Mouse (Mus musculus) limb, embryonic 12.5 days (tissue): ENCODE measurements around the gene Pknox2. TPM values are rescaled to one million over a fixed set of nuclear protein-coding genes. Genes with fewer than 3 reads are reported as not detected.

Experiments used
- ATAC-seq: fragments of 200-750 bp; cut with Nextera tagmentation; 2 replicates; pipeline ENCODE4 v1.8.0; 2017; ENCODE audit warnings: low read depth, moderate TSS enrichment; ENCODE audit not compliant: insufficient number of reproducible peaks, insufficient read depth, low FRiP score, low TSS enrichment
- H3K27ac ChIP-seq: fragments of 300-500 bp; sonication (generic); 2 replicates; pipeline ENCODE4 v1.5.1; 2016; ENCODE audit warnings: mild to moderate bottlenecking, moderate library complexity
- H3K27me3 ChIP-seq: fragments of 300-500 bp; sonication (generic); 2 replicates; pipeline ENCODE4 v1.6.1; 2016; ENCODE audit warnings: mild to moderate bottlenecking, moderate library complexity
- H3K36me3 ChIP-seq: fragments of 300-500 bp; sonication (generic); 2 replicates; pipeline ENCODE4 v1.6.1; 2016; ENCODE audit warnings: mild to moderate bottlenecking, moderate library complexity
- H3K4me1 ChIP-seq: fragments of 300-500 bp; sonication (generic); replicated peaks from 2 replicates; pipeline ENCODE4 v1.6.1; 2016
- H3K4me2 ChIP-seq: fragments of 300-500 bp; sonication (generic); 2 replicates; pipeline ENCODE4 v1.6.1; 2016; ENCODE audit warnings: mild to moderate bottlenecking, moderate library complexity
- H3K4me3 ChIP-seq: fragments of 300-500 bp; sonication (generic); replicated peaks from 2 replicates; pipeline ENCODE4 v1.5.1; 2016; ENCODE audit warnings: mild to moderate bottlenecking
- H3K9ac ChIP-seq: fragments of 300-500 bp; sonication (generic); replicated peaks from 2 replicates; pipeline ENCODE4 v1.6.1; 2016; ENCODE audit warnings: mild to moderate bottlenecking, moderate library complexity
- H3K9me3 ChIP-seq: fragments of 300-500 bp; sonication (generic); 2 replicates; pipeline ENCODE4 v1.6.1; 2016; ENCODE audit warnings: mild to moderate bottlenecking, moderate library complexity
- WGBS: fragments of 180-500 bp; shearing (Covaris S2); methylation state at CpG from one replicate; pipeline ENCODE4 v1.1.7; 2016; 5-methylcytosine and 5-hydroxymethylcytosine counted together
- polyA plus RNA-seq: library from polyadenylated mRNA; unstranded; fragments of >200 nt; fragmentation: Nextera tagmentation; extraction: Ambion mirVana; gene quantifications from 2 replicates; pipeline ENCODE4 v1.2.1, GENCODE M21; 2016

Pknox2 gene
- polyA plus RNA-seq, 1 experiment from 2014 or later = 15.5 TPM

DNA sequence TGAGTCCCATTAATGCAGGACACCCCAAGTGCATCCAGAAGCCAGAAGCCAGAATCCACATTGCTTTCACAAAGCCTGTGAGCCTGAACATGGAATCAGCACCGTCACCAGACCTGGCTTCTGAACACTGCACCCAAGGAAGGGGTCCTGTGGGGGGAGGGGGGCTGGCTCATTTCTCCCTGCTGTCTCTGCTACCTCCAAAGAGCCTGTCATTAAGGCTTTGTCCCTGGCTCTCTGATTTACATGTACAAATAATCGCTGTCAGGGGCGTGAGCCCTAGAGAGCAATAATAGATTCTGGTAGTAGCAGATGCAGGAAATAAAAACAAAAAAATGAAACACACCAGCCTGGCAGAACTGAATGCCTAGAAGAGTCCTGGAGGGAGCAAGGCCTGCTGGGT lies 121.3 kb downstream of the Pknox2 start:
- peaks cover 66% of the 10 kb centered on the region for H3K27me3 ChIP-seq
- H3K4me1 ChIP-seq = peaks cover 51% of the 10 kb centered on the region
- no peak overlapping the region for H3K9ac ChIP-seq
- no peak for ATAC-seq
- 39% methylated on average over 3 of the region's 3 CpGs for WGBS
- no peak overlapping the region for H3K27ac ChIP-seq
- H3K4me2 ChIP-seq = no peak overlapping the region
- H3K4me3 ChIP-seq = no peak overlapping the region
- H3K36me3 ChIP-seq = no peaks in the 10 kb centered on the region
- no peaks in the 10 kb centered on the region for H3K9me3 ChIP-seq

DNA sequence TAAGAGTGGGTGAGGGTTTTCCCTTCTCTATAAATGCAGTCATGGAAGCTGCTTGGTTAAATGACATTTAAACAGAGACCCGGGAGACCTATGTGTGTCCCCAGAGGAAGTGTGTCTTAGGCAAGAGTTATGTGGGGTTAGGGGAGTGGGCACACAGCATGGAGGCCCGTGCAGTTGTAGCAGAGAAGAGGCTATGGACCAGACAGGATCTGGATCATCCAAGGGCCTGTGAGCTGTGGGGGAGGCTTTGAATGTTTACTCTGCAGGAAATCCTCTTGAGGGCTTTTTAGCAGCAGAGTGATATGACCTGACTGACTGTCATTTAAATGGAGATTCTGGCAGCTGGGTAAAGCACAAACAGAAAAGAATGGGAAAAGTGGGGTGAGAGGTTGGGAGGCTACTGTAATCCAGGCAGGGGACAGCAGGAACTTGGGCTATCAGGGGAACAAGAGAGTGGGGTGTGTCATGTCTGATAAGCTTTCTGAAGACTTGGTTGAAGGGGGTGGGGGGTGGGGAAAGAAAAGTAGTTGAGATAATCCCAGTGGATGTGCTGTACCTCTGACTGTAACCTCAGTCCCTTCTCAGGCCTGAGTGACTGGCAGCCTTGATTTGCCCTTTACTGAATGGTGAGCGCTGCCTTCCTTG lies 125.5 kb downstream of the Pknox2 start:
- ATAC-seq = no peak
- Histone ChIP-seq H3K4me2 (no peak overlapping the region), H3K27ac (no peak overlapping the region), H3K4me3 (no peak overlapping the region), H3K27me3 (peaks cover 90% of the 10 kb centered on the region), H3K9ac (no peak overlapping the region; the same call in 1 of the 2 replicates), H3K4me1 (peaks cover 19% of the 10 kb centered on the region), H3K36me3 (no peaks in the 10 kb centered on the region), H3K9me3 (no peaks in the 10 kb centered on the region)
- WGBS = 36% methylated on average over 3 of the region's 3 CpGs

DNA sequence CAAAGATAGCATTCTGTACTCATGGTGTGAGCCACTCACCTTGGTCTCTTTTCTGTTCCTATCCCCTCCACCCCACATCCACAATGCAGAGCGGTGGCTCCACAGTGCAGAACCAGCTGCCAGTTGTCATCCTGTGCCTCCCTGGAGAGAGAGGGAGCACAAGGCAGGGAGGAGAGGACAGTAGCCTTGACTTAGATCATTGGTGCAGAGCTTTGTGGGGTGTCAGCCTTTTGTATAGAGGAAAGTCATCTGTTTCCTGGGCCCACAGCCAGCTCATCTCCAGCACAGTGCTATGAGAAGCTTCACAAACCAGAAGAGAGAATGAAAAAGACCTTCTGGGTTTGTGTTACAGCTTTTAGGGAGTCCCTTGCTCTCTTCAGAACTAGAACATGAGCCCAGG lies 129.1 kb downstream of the Pknox2 start:
- Histone ChIP-seq H3K4me3 (no peak overlapping the region), H3K27me3 (peaks cover 87% of the 10 kb centered on the region), H3K27ac (no peak overlapping the region), H3K36me3 (no peaks in the 10 kb centered on the region), H3K9me3 (no peaks in the 10 kb centered on the region), H3K9ac (no peak overlapping the region), H3K4me1 (peaks cover 17% of the 10 kb centered on the region), H3K4me2 (no peak overlapping the region)
- ATAC-seq = no peak
- WGBS = 94% methylated on average over 1 of the region's 1 CpGs

DNA sequence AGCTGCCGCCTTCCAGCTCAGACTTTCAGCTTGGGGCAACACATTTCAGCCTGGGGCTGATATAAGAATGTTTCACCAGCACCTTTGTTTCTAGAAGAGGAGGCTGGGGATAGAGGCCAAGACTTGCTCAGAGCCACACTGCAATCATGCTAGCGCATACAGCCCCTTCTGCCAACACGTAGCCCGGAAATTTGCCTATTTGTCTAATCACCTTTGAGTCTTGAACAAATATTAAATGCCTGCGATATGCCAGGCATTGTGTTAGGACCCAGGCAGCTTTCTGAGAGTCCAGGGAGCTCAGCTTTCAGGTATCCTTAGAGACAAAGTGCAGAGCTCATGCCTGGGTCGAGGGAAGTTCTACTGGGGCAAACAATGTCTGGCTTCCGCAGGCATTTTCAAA lies 130.0 kb downstream of the Pknox2 start:
- no peak overlapping the region for H3K27ac ChIP-seq

DNA sequence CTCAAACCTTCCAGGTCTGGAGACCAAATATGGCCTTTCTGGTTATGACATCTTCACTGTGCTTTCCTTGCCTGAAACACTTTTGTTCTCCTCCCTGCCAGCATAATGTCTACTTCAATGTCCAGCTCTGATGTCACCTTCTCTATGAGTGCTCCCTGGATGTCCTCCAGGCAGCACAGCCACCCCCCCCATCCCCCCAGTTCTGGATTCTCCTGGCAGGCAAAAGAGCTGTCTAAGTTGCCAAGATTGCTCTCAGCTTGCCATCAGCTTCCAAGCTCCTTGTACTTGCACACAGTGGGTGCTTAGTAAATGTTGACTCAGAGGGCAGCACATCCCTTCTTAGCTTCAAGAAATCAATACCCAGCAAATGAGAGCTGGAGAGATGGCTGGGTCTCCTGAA lies 131.0 kb downstream of the Pknox2 start:
- H3K4me2 ChIP-seq = no peak overlapping the region
- no peak overlapping the region for H3K9ac ChIP-seq
- H3K36me3 ChIP-seq = no peaks in the 10 kb centered on the region
- no peak for ATAC-seq
- peaks cover 77% of the 10 kb centered on the region for H3K27me3 ChIP-seq
- no peaks in the 10 kb centered on the region for H3K9me3 ChIP-seq
- no peak overlapping the region for H3K27ac ChIP-seq
- H3K4me3 ChIP-seq = no peak overlapping the region
- H3K4me1 ChIP-seq = peaks cover 27% of the 10 kb centered on the region

More for the DNA sequence above, 130.0 kb downstream of the Pknox2 start:
- H3K4me3 ChIP-seq = no peak overlapping the region
- no peak overlapping the region for H3K9ac ChIP-seq
- no peaks in the 10 kb centered on the region for H3K36me3 ChIP-seq
- peaks cover 26% of the 10 kb centered on the region for H3K4me1 ChIP-seq
- WGBS = 76% methylated on average over 7 of the region's 7 CpGs
- no peak for ATAC-seq
- peaks cover 82% of the 10 kb centered on the region for H3K27me3 ChIP-seq
- H3K4me2 ChIP-seq = no peak overlapping the region
- H3K9me3 ChIP-seq = no peaks in the 10 kb centered on the region

DNA sequence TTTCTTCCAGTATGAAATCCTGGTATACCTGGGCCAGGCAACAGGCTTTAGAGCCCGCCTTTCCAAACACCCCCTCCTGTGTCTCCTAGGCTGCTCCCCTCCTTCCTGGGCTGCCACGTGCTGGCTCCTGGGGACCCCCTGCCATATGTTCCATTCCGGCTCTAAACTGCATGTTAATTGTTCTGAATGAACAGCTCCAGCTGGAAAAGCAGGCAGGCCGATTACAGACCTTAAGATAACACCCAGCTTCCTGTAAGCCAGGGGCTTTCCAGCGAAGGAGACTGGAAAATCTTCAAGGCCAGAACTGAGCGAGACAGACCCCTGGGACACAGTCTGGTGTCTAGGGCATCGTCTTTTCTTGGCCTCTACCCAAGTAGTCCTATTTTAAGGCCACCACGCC lies 133.6 kb downstream of the Pknox2 start:
- H3K4me2 ChIP-seq = no peak overlapping the region
- H3K27ac ChIP-seq = peak overlapping the region; percentile 9; the same call in 1 of the 2 replicates
- peaks cover 40% of the 10 kb centered on the region for H3K4me1 ChIP-seq
- ATAC-seq = no peak
- no peaks in the 10 kb centered on the region for H3K9me3 ChIP-seq
- no peak overlapping the region for H3K4me3 ChIP-seq
- peaks cover 53% of the 10 kb centered on the region for H3K27me3 ChIP-seq
- H3K36me3 ChIP-seq = no peaks in the 10 kb centered on the region
- no peak overlapping the region for H3K9ac ChIP-seq
- WGBS = 20% methylated on average over 8 of the region's 8 CpGs

DNA sequence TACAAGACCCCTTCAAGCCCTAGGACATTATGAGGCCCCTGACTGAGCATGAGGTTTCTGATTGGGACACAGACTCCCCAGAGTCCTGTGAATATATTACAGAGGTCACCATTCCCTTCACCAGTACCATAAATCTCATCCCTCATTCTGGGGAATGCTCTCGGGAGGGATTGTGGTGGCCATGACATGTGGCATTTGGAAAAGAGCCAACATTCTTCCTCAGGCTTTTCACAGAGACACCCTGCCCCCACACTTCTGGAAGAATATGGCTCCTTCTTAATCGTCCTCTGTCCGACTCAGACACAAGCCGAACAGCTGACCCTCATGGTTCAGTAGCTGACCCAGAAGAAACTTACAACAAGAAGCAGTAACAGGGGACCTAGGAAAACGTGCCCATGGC lies 139.1 kb downstream of the Pknox2 start:
- H3K36me3 ChIP-seq = no peaks in the 10 kb centered on the region
- no peak overlapping the region for H3K27ac ChIP-seq
- H3K4me2 ChIP-seq = no peak overlapping the region
- no peak overlapping the region for H3K9ac ChIP-seq
- no peak for ATAC-seq
- no peaks in the 10 kb centered on the region for H3K9me3 ChIP-seq
- 36% methylated on average over 5 of the region's 5 CpGs for WGBS
- peaks cover 57% of the 10 kb centered on the region for H3K4me1 ChIP-seq
- H3K4me3 ChIP-seq = no peak overlapping the region
- H3K27me3 ChIP-seq = peaks cover 41% of the 10 kb centered on the region

DNA sequence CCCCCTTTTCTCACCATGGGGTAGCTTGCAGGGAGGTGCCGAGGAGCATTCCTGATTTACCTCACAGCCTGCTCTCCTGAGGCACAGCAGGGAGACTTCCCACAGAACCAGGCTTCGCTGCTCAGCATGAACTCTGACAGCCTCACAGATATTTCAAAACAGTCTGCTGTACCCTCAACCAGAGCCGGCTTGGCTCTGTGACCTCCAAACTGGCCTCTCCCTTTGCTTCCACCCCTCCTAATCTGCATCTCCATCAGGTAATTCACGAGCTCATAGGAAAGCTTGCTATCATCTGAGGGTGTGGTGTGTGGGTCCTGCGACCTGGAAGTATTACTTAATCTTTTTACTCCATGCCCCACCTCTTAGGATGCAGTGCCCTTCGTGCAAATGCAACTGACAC lies 142.5 kb downstream of the Pknox2 start:
- H3K36me3 ChIP-seq = no peaks in the 10 kb centered on the region
- H3K27me3 ChIP-seq = peaks cover 32% of the 10 kb centered on the region
- 34% methylated on average over 6 of the region's 6 CpGs for WGBS
- H3K9ac ChIP-seq = no peak overlapping the region
- H3K4me1 ChIP-seq = peaks cover 43% of the 10 kb centered on the region
- no peak for ATAC-seq
- H3K9me3 ChIP-seq = no peaks in the 10 kb centered on the region
- H3K27ac ChIP-seq = no peak overlapping the region
- H3K4me2 ChIP-seq = no peak overlapping the region
- H3K4me3 ChIP-seq = no peak overlapping the region

DNA sequence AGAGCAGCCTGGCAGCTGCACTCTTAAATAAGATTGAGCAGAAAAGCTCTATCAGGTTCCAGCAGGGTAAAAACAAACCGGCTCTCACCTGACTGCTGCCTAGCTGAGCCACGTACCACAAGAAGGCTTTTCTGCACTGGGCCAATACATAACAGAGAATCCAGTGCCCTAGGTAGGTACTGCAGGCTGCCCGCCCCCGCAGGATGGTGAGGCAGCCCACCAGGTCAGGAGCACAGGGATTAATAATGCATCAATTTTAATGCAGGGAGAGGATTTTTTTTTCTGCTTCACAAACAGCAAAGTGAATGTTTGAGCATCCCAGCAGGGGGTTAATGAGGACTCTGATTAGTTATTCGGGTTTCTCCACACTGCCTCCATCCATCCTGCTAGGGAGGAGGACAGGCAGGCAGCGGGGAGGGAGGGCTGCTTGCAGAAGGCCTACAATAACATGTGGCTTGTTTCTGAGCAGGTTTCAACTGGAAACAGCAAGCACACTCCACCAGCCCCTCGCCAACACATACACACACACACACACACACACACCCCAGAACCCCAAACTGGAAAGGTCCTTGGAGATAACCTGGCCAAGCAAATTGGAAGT lies 145.2 kb downstream of the Pknox2 start:
- Histone ChIP-seq H3K36me3 (no peaks in the 10 kb centered on the region), H3K4me3 (no peak overlapping the region), H3K4me1 (peaks cover 32% of the 10 kb centered on the region), H3K27me3 (peaks cover 39% of the 10 kb centered on the region), H3K9me3 (no peaks in the 10 kb centered on the region), H3K4me2 (no peak overlapping the region), H3K27ac (0 out of 2 replicates have a peak overlapping the region, but pooled peaks have one; percentile 13), H3K9ac (no peak overlapping the region)
- ATAC-seq = peak; percentile 52; the same call in 1 of the 2 replicates
- 34% methylated on average over 7 of the region's 7 CpGs for WGBS

DNA sequence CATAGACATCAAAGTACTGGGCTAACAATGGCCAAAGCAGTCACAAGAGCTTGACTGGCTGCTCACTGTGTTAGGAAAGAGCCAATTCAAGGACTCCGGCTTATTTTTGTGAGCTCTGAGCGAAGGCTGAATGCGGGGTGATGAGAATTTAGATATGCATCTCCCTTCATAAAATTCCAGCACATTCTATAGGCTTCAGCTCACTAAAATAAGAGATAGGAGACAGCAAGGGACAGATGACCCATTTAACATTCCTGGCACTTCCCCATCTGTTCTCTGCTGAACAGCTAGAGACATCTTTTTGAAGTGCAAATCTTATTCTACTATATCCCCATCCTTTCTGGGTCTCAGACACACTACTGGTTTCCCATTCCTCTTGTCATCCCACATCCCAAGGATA lies 147.8 kb downstream of the Pknox2 start:
- WGBS = 86% methylated on average over 3 of the region's 3 CpGs
- H3K9me3 ChIP-seq = no peaks in the 10 kb centered on the region
- no peak overlapping the region for H3K27ac ChIP-seq
- H3K4me1 ChIP-seq = peaks cover 23% of the 10 kb centered on the region
- H3K9ac ChIP-seq = no peak overlapping the region
- no peak overlapping the region for H3K4me3 ChIP-seq
- no peak for ATAC-seq
- H3K4me2 ChIP-seq = no peak overlapping the region
- peaks cover 21% of the 10 kb centered on the region for H3K27me3 ChIP-seq
- no peaks in the 10 kb centered on the region for H3K36me3 ChIP-seq

DNA sequence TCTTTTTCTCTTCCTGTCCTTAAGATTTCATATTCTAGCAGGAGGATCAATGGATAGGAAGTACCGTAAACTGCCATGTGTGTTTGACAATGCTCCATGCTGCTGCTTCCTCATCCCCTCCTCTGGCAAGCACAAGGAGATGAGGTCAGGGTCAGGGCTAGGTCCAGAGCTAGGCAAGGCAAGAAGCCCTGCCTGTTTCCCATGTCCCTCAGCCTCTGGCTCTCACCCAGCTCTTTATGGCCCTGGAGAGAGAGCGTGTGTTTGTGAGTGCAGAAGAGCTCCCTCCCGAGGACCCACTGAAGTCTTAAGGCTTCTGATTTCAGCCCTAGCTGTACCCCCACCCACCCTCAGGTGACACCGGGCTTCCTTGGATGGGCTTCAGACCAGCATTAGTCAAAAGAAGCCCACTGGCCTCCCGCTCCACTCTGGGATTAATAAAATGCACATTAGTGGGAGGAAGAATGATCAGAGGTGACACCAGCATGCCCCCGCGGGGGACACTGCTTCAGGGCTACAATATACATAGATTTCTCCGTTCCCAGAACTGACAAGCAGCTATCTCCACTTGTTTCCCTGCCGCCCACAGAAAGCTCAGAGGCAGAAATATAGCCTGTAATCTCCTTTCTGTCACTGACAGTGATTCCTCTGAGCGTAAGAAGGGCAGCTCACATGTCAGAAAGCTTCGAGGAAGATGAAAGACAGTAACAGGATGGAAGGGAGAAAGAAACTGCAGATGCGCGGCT lies 156.4 kb downstream of the Pknox2 start:
- H3K9ac ChIP-seq = no peak overlapping the region
- H3K27ac ChIP-seq = no peak overlapping the region
- H3K4me1 ChIP-seq = peaks cover 11% of the 10 kb centered on the region; the same call in 1 of the 2 replicates
- H3K4me3 ChIP-seq = no peak overlapping the region
- H3K27me3 ChIP-seq = peaks cover 52% of the 10 kb centered on the region
- no peak overlapping the region for H3K4me2 ChIP-seq
- ATAC-seq = no peak
- 51% methylated on average over 13 of the region's 13 CpGs for WGBS
- no peaks in the 10 kb centered on the region for H3K9me3 ChIP-seq
- H3K36me3 ChIP-seq = no peaks in the 10 kb centered on the region
